ENCODE assay signal across 13 mouse cellular contexts in the genomic region with DNA sequence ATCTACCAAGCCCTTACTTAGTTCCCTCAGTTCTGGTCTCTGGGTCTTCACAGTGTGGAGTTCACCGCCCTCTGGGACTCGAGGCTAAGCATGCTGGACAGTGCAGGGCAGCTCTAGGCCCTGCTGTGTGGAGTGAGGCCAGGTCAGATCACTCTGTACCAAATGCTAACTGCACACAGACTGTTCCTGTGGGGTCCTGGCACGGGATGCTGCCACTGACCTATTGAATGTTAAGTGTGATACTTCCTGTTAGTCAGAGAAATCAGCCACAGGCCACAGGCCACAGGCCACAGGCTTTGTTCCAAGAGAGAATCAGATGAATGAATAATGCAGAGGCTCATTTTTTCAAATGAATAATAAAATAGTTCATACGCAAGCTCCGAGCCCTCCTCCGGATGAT.
DNase-seq lines count a peak whose midpoint lies in the region; ATAC-seq lines count a peak whose summit lies in the region.
"Had no signal": no experiment of that assay in that cellular context is flagged by ENCODE, and none has a peak within 500 bp of the region (broad histone marks: within the 10 kb centered on the region; RNA-seq: fewer than 3 reads in every experiment).

No protein-coding gene starts in this region.

- no peak overlapping the region for H3K27ac ChIP-seq in heart, embryonic 10.5 days
- H3K27ac ChIP-seq: forebrain, embryonic 15.5 days; heart, embryonic 15.5 days; liver, embryonic 13.5 days had no signal

- no peaks in the 10 kb centered on the region for H3K4me1 ChIP-seq in heart, embryonic 10.5 days
- H3K4me1 ChIP-seq: heart, embryonic 15.5 days; liver, embryonic 13.5 days had no signal

- 79% methylated on average over 6 of the region's 6 CpGs for WGBS in heart, embryonic 10.5 days

- no peaks in the 10 kb centered on the region for H3K36me3 ChIP-seq in heart, embryonic 10.5 days
- H3K36me3 ChIP-seq: forebrain, embryonic 15.5 days; heart, embryonic 15.5 days; liver, embryonic 13.5 days had no signal

- no peaks in the 10 kb centered on the region for H3K27me3 ChIP-seq in heart, embryonic 10.5 days (ENCODE audit: insufficient read depth, poor library complexity, severe bottlenecking)
- H3K27me3 ChIP-seq: forebrain, embryonic 15.5 days; heart, embryonic 15.5 days; liver, embryonic 13.5 days had no signal

- H3K4me3 ChIP-seq in heart, embryonic 10.5 days: no peak overlapping the region
- H3K4me3 ChIP-seq: forebrain, embryonic 15.5 days; heart, embryonic 15.5 days; liver, embryonic 13.5 days; myocyte had no signal

- no peaks in the 10 kb centered on the region for H3K9me3 ChIP-seq in heart, embryonic 10.5 days
- H3K9me3 ChIP-seq: forebrain, embryonic 15.5 days; heart, embryonic 15.5 days; liver, embryonic 13.5 days had no signal

- peak; percentile 94 for ATAC-seq in common myeloid progenitor, adult 5-6 weeks (replicated peaks; ENCODE audit: low read depth, poor library complexity, severe bottlenecking)
- no peak for ATAC-seq in monocyte, adult 5-6 weeks (replicated peaks; ENCODE audit: insufficient number of reproducible peaks, low FRiP score, low TSS enrichment, poor library complexity, severe bottlenecking)
- ATAC-seq: forebrain, embryonic 15.5 days had no signal

- DNase-seq in urinary bladder, postnatal 14 days (ENCODE audit: low spot score): peak; percentile 17
- no peak for DNase-seq in urinary bladder, adult 18-20 months (ENCODE audit: low spot score in 2 of 2)
- DNase-seq in lung, postnatal 14 days: peak; percentile 51
- DNase-seq in gastrocnemius, postnatal 4 days (ENCODE audit: low spot score in 2 of 2): no peak
- no peak for DNase-seq in heart, embryonic 10.5 days (ENCODE audit: low spot score)
- DNase-seq: kidney, adult 9 months; liver, embryonic 13.5 days; right cerebral cortex, adult 18-20 months had no signal

Comparison
In these comparisons a context has a peak if more than half of its experiments do, and no peak if none do; other contexts are left out.
1. DNase-seq: peak in urinary bladder, postnatal 14 days (single experiment) and lung, postnatal 14 days (single experiment); none in urinary bladder, adult 18-20 months (0 of 2), gastrocnemius, postnatal 4 days (0 of 2) and heart, embryonic 10.5 days (single experiment).